Mouse (Mus musculus) kidney, adult 2 months (tissue): ENCODE results near the gene Ubn2.
A peak's percentile ranks its signal among the peaks of the same experiment; 100 is the strongest.

Source experiments
- CTCF ChIP-seq: fragments of 200-500 bp; conservative IDR thresholded peaks from 2 replicates; pipeline ENCODE4 v1.5.1; 2011; ENCODE audit warnings: low read depth, mild to moderate bottlenecking, control low read depth, low read length, moderate library complexity, mixed read lengths; ENCODE audit not compliant: insufficient read depth, insufficient read length
- POLR2A ChIP-seq: fragments of 200-500 bp; IDR thresholded peaks from one replicate; pipeline ENCODE4 v1.6.1; 2011; ENCODE audit warnings: low read depth, low read length, control low read depth

DNA sequence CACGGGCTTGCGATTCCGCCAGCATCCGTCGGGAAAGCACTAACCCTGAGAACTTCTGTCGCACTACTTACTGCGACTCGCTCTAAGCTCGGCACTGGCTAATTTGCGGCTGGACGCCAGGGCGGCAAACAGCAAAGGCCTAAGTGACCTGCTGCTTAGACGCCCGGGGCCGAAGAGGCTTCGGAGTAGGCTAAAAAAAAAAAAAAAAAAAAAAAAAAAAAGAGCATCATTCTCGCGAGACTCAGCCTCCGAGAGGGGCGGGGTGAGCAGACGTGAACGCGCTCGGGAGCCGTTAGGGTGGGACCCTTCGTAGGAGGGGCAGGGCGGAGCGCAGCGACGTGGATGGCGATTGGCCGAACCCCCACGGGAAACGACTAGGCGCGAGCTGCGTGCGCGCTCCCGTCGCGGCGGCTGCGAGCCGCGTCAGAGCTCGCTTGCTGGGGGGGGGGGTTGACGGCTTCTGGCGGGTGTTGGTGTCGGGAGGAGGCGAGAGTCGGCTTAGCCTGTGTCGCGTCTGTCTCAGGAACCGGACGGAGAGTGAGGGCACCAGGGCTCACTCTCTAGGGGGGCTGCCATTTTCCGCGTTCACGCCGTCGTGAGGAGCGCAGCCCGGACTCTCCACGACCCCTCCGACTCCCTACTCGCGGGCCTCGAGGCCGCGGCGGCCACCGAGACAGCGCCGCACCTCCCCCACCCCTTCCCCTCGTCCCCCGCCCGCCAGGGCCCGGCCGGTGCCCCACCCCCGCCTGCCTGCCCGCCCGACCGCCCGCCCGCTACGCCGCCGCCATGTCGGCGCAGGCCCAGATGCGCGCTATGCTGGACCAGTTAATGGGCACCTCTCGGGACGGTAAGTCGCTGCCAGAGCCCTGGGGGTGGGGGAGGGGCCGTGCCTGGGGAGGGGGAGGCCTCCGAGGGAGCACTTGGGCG, 117.6 kb downstream of the Ubn2 start, which contains the start of gene Luc7l2:
- TF ChIP-seq CTCF (no peak), POLR2A (peak; percentile 84)
